Mouse (Mus musculus) neural tube, embryonic 14.5 days (tissue): ENCODE data around the gene Rnft1. TPM values are rescaled to one million over a fixed set of nuclear protein-coding genes. Genes with fewer than 3 reads are reported as not detected.

Source experiments
- ATAC-seq: fragments of 200-750 bp; cut with Nextera tagmentation; 2 replicates; pipeline ENCODE4 v1.8.0; 2017; ENCODE audit warnings: low read depth, mild to moderate bottlenecking, moderate TSS enrichment, moderate library complexity
- H3K27ac ChIP-seq: fragments of 300-500 bp; sonication (generic); 2 replicates; pipeline ENCODE4 v1.5.1; 2014; ENCODE audit warnings: low read depth, mild to moderate bottlenecking, control low read depth, low read length, moderate library complexity, mixed read lengths
- H3K27me3 ChIP-seq: fragments of 300-500 bp; sonication (generic); 2 replicates; pipeline ENCODE4 v1.6.1; 2014; ENCODE audit warnings: low read length; ENCODE audit not compliant: control insufficient read depth, insufficient read depth
- H3K36me3 ChIP-seq: fragments of 300-500 bp; sonication (generic); 2 replicates; pipeline ENCODE4 v1.6.1; 2014; ENCODE audit warnings: low read length, mixed read lengths; ENCODE audit not compliant: control insufficient read depth, insufficient read depth
- H3K4me1 ChIP-seq: fragments of 300-500 bp; sonication (generic); 2 replicates; pipeline ENCODE4 v1.6.1; 2014; ENCODE audit warnings: low read length; ENCODE audit not compliant: control insufficient read depth, insufficient read depth
- H3K4me2 ChIP-seq: fragments of 300-500 bp; sonication (generic); 2 replicates; pipeline ENCODE4 v1.6.1; 2014; ENCODE audit warnings: mild to moderate bottlenecking, low read depth, low read length, control low read depth
- H3K4me3 ChIP-seq: fragments of 300-500 bp; sonication (generic); 2 replicates; pipeline ENCODE4 v1.5.1; 2014; ENCODE audit warnings: low read depth, low read length, control low read depth, mixed read lengths
- H3K9ac ChIP-seq: fragments of 300-500 bp; sonication (generic); replicated peaks from 2 replicates; pipeline ENCODE4 v1.6.1; 2014; ENCODE audit warnings: low read depth, mild to moderate bottlenecking, control low read depth, low read length, mixed read lengths
- H3K9me3 ChIP-seq: fragments of 300-500 bp; sonication (generic); 2 replicates; pipeline ENCODE4 v1.6.1; 2016; ENCODE audit warnings: low read length; ENCODE audit not compliant: control insufficient read depth
- WGBS: fragments of 180-500 bp; shearing (Covaris S2); extraction: QIAGEN DNeasy Blood & Tissue Kit; methylation state at CpG from one replicate; pipeline ENCODE4 v1.1.7; 2014; 5-methylcytosine and 5-hydroxymethylcytosine counted together
- polyA plus RNA-seq: library from polyadenylated mRNA; unstranded; fragments of >200 nt; fragmentation: Nextera tagmentation; extraction: Ambion mirVana; gene quantifications from 2 replicates; pipeline ENCODE4 v1.2.1, GENCODE M21; 2014

Rnft1 gene
- polyA plus RNA-seq, 1 experiment from 2014 or later = 13.4 TPM

DNA sequence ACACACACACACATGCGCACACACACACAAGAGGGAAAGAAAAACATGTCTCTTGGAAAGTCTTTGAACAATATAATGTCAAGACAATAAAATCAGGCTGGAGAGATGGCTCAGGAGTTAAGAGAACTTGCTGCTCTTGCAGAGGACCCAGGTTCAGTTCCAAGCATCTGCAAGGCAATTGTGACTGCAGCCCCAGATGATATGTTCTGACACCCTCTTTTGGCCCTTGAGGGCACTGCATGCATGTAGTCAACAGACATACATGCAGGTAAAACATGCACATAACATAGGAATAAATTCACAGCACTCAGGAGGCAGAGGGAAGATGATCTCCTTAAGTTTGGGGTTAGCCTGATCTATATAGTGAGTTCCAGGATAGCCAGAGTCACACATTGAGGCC is 63.0 kb downstream of the Rnft1 start:
- no peak overlapping the region for H3K9ac ChIP-seq
- no peak overlapping the region for H3K27ac ChIP-seq
- H3K4me3 ChIP-seq = no peak overlapping the region
- WGBS = 90% methylated on average over 1 of the region's 1 CpGs
- H3K27me3 ChIP-seq = no peaks in the 10 kb centered on the region
- no peak for ATAC-seq
- H3K9me3 ChIP-seq = no peaks in the 10 kb centered on the region
- no peaks in the 10 kb centered on the region for H3K36me3 ChIP-seq
- peaks cover 12% of the 10 kb centered on the region; the same call in 1 of the 2 replicates for H3K4me1 ChIP-seq
- H3K4me2 ChIP-seq = no peak overlapping the region

Other genes with a start within 250 kb of the Rnft1 start
- gene Ints2, start 227.1 kb upstream of the Rnft1 start, polyA plus RNA-seq = 18.7 and 27.6 TPM in 2 replicates
- gene Med13, start 127.1 kb upstream of the Rnft1 start, polyA plus RNA-seq = 13.9 and 15.2 TPM in 2 replicates
- gene Rps6kb1, start 60.1 kb downstream of the Rnft1 start, polyA plus RNA-seq = 46.4 and 47.2 TPM in 2 replicates
- 6.9 and 7.3 TPM in 2 replicates for gene Tubd1, start 60.3 kb downstream of the Rnft1 start, polyA plus RNA-seq
- gene Vmp1, start 199.2 kb downstream of the Rnft1 start, polyA plus RNA-seq = 136 and 151 TPM in 2 replicates
- 31.9 and 33.9 TPM in 2 replicates for gene Ptrh2, start 199.3 kb downstream of the Rnft1 start, polyA plus RNA-seq